Mouse (Mus musculus) C2C12 (cell line): ENCODE data around the gene Fam117a. TPM values are rescaled to one million over a fixed set of nuclear protein-coding genes. Genes with fewer than 3 reads are reported as not detected.

Experiments used
- H3K27me3 ChIP-seq: one replicate; pipeline ENCODE4 v1.6.1; 2011; ENCODE audit not compliant: control insufficient read depth, insufficient read depth, insufficient read length
- H3K36me3 ChIP-seq: one replicate; pipeline ENCODE4 v1.6.1; 2011; ENCODE audit not compliant: control insufficient read depth, insufficient read depth
- H3K4me3 ChIP-seq: one replicate; pipeline ENCODE4 v1.5.1; 2011; ENCODE audit warnings: mild to moderate bottlenecking, control low read depth; ENCODE audit not compliant: poor library complexity, insufficient read depth, severe bottlenecking
- H3K79me2 ChIP-seq: one replicate; pipeline ENCODE4 v1.6.1; 2011; ENCODE audit not compliant: control insufficient read depth, insufficient read depth
- H3K79me3 ChIP-seq: one replicate; pipeline ENCODE4 v1.6.1; 2011; ENCODE audit warnings: low read depth, control low read depth
- H3ac ChIP-seq: one replicate; pipeline ENCODE3; 2011; ENCODE audit warnings: low read depth; ENCODE audit not compliant: control insufficient read depth, insufficient read length
- CEBPB ChIP-seq: IDR thresholded peaks from one replicate; pipeline ENCODE4 v1.6.1; 2011; ENCODE audit warnings: low read depth, mild to moderate bottlenecking, control low read depth, moderate library complexity
- CTCF ChIP-seq: IDR thresholded peaks from one replicate; pipeline ENCODE4 v1.5.1; 2011; ENCODE audit not compliant: control insufficient read depth, insufficient read depth, insufficient read length
- FOSL1 ChIP-seq: IDR thresholded peaks from one replicate; pipeline ENCODE4 v1.8.0; 2011; ENCODE audit warnings: mild to moderate bottlenecking, low read length; ENCODE audit not compliant: poor library complexity, insufficient read depth, severe bottlenecking
- MAX ChIP-seq: IDR thresholded peaks from one replicate; pipeline ENCODE4 v1.6.1; 2011; ENCODE audit warnings: mild to moderate bottlenecking, control low read depth
- MYOD1 ChIP-seq: IDR thresholded peaks from one replicate; pipeline ENCODE4 v1.6.1; 2011; ENCODE audit warnings: low read depth; ENCODE audit not compliant: control insufficient read depth, insufficient read length
- MYOG ChIP-seq: IDR thresholded peaks from one replicate; pipeline ENCODE4 v1.6.1; 2011; ENCODE audit not compliant: control insufficient read depth, insufficient read length; ENCODE audit errors: extremely low read depth
- USF1 ChIP-seq: IDR thresholded peaks from one replicate; pipeline ENCODE4 v1.6.1; 2011; ENCODE audit warnings: low read depth, mild to moderate bottlenecking, control low read depth, moderate library complexity
- polyA plus RNA-seq: library from polyadenylated mRNA; unstranded; fragments of >200 nt; fragmentation: generic; extraction: Trizol; gene quantifications from one replicate; pipeline ENCODE4 v1.2.1, GENCODE M21; 2012; ENCODE audit warnings: missing spikeins

Gene Fam117a
- polyA plus RNA-seq, 1 experiment, result 7.7 TPM

DNA sequence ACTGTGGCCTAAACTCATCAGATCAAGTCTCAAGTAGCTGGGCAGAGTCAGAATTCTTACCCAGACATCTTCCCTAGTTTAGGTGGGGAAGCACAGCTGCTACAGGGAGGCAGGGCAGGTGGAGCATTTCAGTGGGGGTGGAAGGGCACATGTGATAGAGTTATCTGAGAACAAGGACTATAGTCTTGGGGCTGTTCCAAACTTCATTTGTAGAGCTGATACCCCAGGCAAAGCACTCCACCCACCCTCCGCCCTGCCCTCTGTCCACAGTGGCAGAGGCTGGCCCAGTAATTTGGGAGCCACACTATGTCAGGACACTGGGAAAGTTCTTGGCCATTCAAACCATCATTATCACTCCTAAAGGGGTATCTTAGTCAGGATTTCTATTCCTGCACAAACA is 16.8 kb upstream of the Fam117a start:
- H3K36me3 ChIP-seq, result no peaks in the 10 kb centered on the region
- no peaks in the 10 kb centered on the region for H3K79me3 ChIP-seq
- TF ChIP-seq USF1 (no peak), MYOD1 (no peak), MYOG (no peak), CEBPB (no peak), MAX (no peak), FOSL1 (no peak), CTCF (no peak)
- no peaks in the 10 kb centered on the region for H3K27me3 ChIP-seq
- H3ac ChIP-seq, result no peak overlapping the region
- no peak overlapping the region for H3K4me3 ChIP-seq
- H3K79me2 ChIP-seq, result no peaks in the 10 kb centered on the region

GRCm38 (mm10) chr11:95324181-95324580 is 12.6 kb upstream of the Fam117a start:
- TF ChIP-seq FOSL1 (no peak), CEBPB (no peak), CTCF (no peak), MYOD1 (no peak), MAX (no peak), USF1 (no peak), MYOG (no peak)
- no peaks in the 10 kb centered on the region for H3K79me2 ChIP-seq

DNA sequence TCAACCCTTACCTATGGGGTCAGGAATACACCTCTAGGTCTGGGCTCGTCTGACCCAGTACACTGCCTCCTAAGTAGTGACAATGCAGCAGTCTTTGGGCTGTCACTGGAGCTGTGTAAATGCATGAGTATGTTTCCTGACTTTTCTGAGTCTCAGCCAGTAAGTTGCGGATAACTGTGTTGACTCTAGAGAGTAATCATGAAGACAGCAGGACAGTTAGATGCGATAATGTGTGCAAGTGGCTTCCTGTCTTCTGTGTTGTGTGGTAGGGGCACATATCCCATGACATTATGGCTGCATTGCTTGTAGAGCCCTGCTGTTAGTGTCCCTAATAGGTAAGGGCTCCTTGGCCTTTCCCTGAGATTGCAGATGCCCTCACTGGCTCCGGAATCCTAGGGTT is 11.0 kb upstream of the Fam117a start:
- Histone ChIP-seq H3K36me3 (no peaks in the 10 kb centered on the region), H3K79me3 (no peaks in the 10 kb centered on the region), H3ac (no peak overlapping the region), H3K4me3 (no peak overlapping the region), H3K79me2 (no peaks in the 10 kb centered on the region), H3K27me3 (no peaks in the 10 kb centered on the region)
- TF ChIP-seq MAX, result no peak
- TF ChIP-seq MYOG, result no peak
- TF ChIP-seq CTCF, result no peak
- no peak for TF ChIP-seq USF1
- TF ChIP-seq CEBPB, result no peak
- TF ChIP-seq FOSL1, result no peak
- no peak for TF ChIP-seq MYOD1

More at GRCm38 (mm10) chr11:95324181-95324580, 12.6 kb upstream of the Fam117a start:
- no peaks in the 10 kb centered on the region for H3K79me3 ChIP-seq
- no peak overlapping the region for H3ac ChIP-seq
- H3K27me3 ChIP-seq, result no peaks in the 10 kb centered on the region
- H3K36me3 ChIP-seq, result no peaks in the 10 kb centered on the region
- no peak overlapping the region for H3K4me3 ChIP-seq

DNA sequence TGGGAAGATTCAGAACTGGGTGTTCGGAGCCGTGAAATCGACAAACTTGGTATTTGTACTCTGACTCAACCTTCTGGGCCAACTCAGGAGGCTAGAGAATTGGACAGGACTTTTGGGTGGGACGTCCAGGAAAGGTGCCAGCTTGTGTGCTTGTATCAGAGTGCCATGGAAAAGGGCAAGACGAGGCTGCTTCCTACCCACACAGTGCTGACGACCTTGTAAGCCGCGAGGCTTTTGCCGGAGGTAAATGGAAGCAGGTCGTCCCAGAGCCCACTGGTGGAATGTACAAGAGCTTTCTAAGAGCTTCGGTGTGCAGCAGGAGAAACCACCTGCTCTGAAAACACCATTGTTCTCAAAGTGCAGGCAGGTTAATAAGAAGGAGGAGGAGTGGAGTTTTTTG is 10.6 kb upstream of the Fam117a start:
- Histone ChIP-seq H3K27me3 (no peaks in the 10 kb centered on the region), H3K79me2 (no peaks in the 10 kb centered on the region), H3K36me3 (no peaks in the 10 kb centered on the region), H3K4me3 (no peak overlapping the region), H3ac (no peak overlapping the region), H3K79me3 (no peaks in the 10 kb centered on the region)
- TF ChIP-seq MYOD1 (no peak), MYOG (no peak), CEBPB (no peak), USF1 (no peak), MAX (no peak), CTCF (no peak), FOSL1 (no peak)

DNA sequence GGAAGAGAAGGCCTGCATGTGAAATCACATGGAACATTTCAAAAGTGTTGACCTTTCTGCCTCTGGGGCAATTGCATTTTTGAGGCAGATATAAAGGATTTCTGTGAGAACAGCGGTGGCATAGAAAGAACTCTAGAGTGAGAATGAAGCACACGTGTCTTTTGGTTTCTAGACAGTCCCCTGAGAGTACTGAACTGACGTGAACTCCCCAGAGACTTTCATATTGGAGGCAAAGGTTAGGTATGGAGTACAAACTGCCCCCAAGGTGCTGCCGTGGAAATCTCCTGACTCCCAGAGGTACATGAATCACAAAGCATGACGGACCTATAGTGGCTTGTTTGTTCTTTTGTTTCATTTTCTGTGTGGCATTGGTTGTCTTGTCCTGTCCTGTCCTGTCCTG is 8.2 kb upstream of the Fam117a start:
- Histone ChIP-seq H3K27me3 (no peaks in the 10 kb centered on the region), H3ac (no peak overlapping the region), H3K79me2 (no peaks in the 10 kb centered on the region), H3K79me3 (no peaks in the 10 kb centered on the region), H3K4me3 (no peak overlapping the region), H3K36me3 (no peaks in the 10 kb centered on the region)
- TF ChIP-seq MAX, result no peak
- no peak for TF ChIP-seq USF1
- no peak for TF ChIP-seq CTCF
- TF ChIP-seq FOSL1, result no peak
- no peak for TF ChIP-seq MYOD1
- TF ChIP-seq CEBPB, result no peak
- no peak for TF ChIP-seq MYOG

DNA sequence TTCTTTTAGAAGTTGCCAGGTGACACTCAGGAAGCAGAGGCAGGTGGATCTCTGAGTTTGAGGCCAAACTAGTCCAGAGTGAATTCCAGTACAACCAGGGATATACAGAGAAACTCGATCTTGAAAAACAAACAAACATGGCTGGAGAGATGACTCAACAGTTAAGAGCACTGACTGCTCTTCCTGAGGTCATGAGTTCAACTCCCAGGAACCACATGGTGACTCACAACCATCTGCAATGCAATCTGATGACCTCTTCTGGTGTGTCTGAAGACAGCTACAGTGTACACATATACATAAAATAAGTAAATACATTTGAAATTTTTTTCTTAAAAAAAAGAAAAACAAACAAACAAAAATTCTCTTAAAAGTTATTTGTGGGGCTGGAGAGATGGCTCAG is 6.2 kb upstream of the Fam117a start:
- H3K36me3 ChIP-seq, result no peaks in the 10 kb centered on the region
- TF ChIP-seq FOSL1, result no peak
- TF ChIP-seq CTCF, result no peak
- peak; percentile 36 for TF ChIP-seq CEBPB
- TF ChIP-seq USF1, result no peak
- peak; percentile 18 for TF ChIP-seq MAX
- TF ChIP-seq MYOG, result no peak
- TF ChIP-seq MYOD1, result no peak
- H3ac ChIP-seq, result no peak overlapping the region
- no peaks in the 10 kb centered on the region for H3K27me3 ChIP-seq
- H3K4me3 ChIP-seq, result no peak overlapping the region
- no peaks in the 10 kb centered on the region for H3K79me3 ChIP-seq
- no peaks in the 10 kb centered on the region for H3K79me2 ChIP-seq
